Mouse (Mus musculus): ENCODE data around the gene Dedd2. TPM values are rescaled to one million over a fixed set of nuclear protein-coding genes. Genes with fewer than 3 reads are reported as not detected.

Gene Dedd2
- total and polyA plus RNA-seq, 3 experiments: 10.6 to 13.9 (median 11.7) TPM

GRCm38 (mm10) chr7:25247498-25247897, 27.1 kb upstream of the Dedd2 start:
- dilution Hi-C loops (cut with MboI; ENCODE audit: extremely low pct_ligation_motif_present, extremely low pct_unique_long_range_greater_than_20kb, low sequenced_read_pairs) (no loop called here), in situ Hi-C loops (cut with MboI; ENCODE audit: low pct_ligation_motif_present, low pct_unique_long_range_greater_than_20kb, low sequenced_read_pairs) (no loop called here)
- TF ChIP-seq NRF1 (IDR thresholded peaks at IDR 0.05; ENCODE audit: low read depth, low read length) (no peak), TCF12 (IDR thresholded peaks at IDR 0.05; ENCODE audit: low read depth, low read length) (no peak), MAX (IDR thresholded peaks at IDR 0.05; ENCODE audit: low read length) (no peak), JUND (conservative IDR thresholded peaks at IDR 0.05; ENCODE audit: low read depth, low read length) (no peak), ELF1 (IDR thresholded peaks at IDR 0.05; ENCODE audit: low read depth, low read length) (no peak), SIN3A (IDR thresholded peaks at IDR 0.05; ENCODE audit: low read length) (no peak), POLR2A (IDR thresholded peaks at IDR 0.05; ENCODE audit: low read depth, low read length) (no peak), ZNF384 (IDR thresholded peaks at IDR 0.05; ENCODE audit: low read depth, low read length) (no peak), KAT2A (IDR thresholded peaks at IDR 0.05; ENCODE audit: insufficient replicate concordance, low read length) (no peak)
- no peak overlapping the region for H3K27ac ChIP-seq (ENCODE audit: insufficient read depth, low read depth)
- no peak overlapping the region for H3K4me2 ChIP-seq (ENCODE audit: insufficient read depth, low read depth, poor library complexity, severe bottlenecking)
- peaks cover 5 to 31% of the 10 kb centered on the region in 2 experiments; a peak in 3 of 4 replicates for H3K4me1 ChIP-seq (ENCODE audit: control insufficient read depth in 1 of 2, insufficient read depth in 2 of 2)
- peaks cover 11 to 39% of the 10 kb centered on the region in 2 experiments for H3K36me3 ChIP-seq (replicated peaks in 1 of 2; ENCODE audit: control insufficient read depth in 1 of 2, insufficient read depth in 1 of 2, low read length in 1 of 2)
- DNase-seq (ENCODE audit: extremely low read depth): no peak
- no peaks in the 10 kb centered on the region for H3K9me3 ChIP-seq (replicated peaks; ENCODE audit: low read length)
- H3K79me2 ChIP-seq (replicated peaks; ENCODE audit: control insufficient read depth, extremely low read depth, insufficient read depth, poor library complexity, severe bottlenecking): peaks cover 17% of the 10 kb centered on the region
- H3K27me3 ChIP-seq (replicated peaks): no peaks in the 10 kb centered on the region
- no peak overlapping the region for H3K4me3 ChIP-seq (replicated peaks in 1 of 3; ENCODE audit: low read depth in 2 of 3, low read length in 2 of 3, poor library complexity in 1 of 3)
- H3K9ac ChIP-seq (ENCODE audit: insufficient read depth, low read depth): no peak overlapping the region

DNA sequence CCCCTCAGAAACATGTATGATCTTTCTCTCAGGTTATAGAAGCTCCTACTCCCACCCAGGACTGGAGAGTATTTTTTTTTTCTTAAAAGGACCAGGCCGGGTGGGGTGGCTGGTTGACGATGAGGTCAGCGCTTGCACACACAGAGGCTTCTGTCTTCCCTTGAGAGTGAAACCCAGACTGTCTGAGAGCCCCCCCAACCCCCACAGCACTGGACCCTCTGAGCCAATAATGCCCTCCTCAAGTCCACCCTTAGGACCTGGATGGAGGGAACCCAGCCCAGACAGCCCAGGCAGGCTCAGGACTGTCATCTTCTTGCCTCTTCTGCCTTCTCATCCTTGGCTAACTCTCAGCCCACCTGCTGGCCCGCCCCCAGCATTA, 26.3 kb upstream of the Dedd2 start:
- no peak overlapping the region for H3K9ac ChIP-seq (ENCODE audit: insufficient read depth, low read depth)

DNA sequence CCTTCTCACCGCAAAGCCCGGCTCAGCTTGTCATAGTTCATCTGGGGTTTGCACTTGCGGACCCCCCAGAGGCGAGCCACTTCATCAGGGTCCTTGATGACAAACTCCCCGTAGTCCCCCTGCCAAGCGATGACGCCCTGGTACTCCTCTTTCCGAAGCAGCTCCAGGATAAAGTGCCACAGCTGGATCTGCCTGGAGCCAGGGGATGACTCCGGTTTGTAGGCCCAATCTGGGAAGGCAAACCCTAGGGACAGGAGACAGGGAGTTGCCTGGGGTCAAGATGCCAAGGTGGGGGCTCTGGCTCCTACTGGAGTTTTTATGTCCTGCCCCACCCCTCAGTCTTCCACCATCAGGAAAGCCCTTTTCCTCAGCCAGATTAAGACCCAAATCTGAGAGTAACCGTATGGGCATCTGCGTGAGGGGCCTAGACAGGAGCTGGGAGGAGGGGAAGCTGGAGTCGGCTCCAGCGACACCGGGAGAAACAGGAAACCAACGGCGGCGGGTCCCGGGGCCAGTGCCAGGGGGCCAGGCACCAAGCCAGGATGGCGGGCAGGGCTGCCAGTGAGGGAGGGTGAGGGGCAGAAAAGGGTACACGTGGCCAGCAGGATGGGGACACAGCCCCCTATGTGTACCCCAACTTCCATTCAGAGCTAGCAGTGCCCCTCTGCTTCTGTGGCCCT, 25.8 kb upstream of the Dedd2 start:
- Histone ChIP-seq H3K27ac (ENCODE audit: insufficient read depth, low read depth) (no peak overlapping the region), H3K9me3 (replicated peaks; ENCODE audit: low read length) (no peaks in the 10 kb centered on the region), H3K9ac (ENCODE audit: insufficient read depth, low read depth) (no peak overlapping the region), H3K79me2 (replicated peaks; ENCODE audit: control insufficient read depth, extremely low read depth, insufficient read depth, poor library complexity, severe bottlenecking) (peaks cover 17% of the 10 kb centered on the region), H3K36me3 (replicated peaks in 1 of 2; ENCODE audit: control insufficient read depth in 1 of 2, insufficient read depth in 1 of 2, low read length in 1 of 2) (peaks cover 11 to 43% of the 10 kb centered on the region in 2 experiments), H3K4me3 (replicated peaks in 1 of 3; ENCODE audit: low read depth in 2 of 3, low read length in 2 of 3, poor library complexity in 1 of 3) (no peak overlapping the region), H3K27me3 (replicated peaks) (no peaks in the 10 kb centered on the region), H3K4me1 (ENCODE audit: control insufficient read depth in 1 of 2, insufficient read depth in 2 of 2) (peaks cover 5 to 29% of the 10 kb centered on the region in 2 experiments; a peak in 3 of 4 replicates), H3K4me2 (ENCODE audit: insufficient read depth, low read depth, poor library complexity, severe bottlenecking) (no peak overlapping the region)
- TF ChIP-seq ZKSCAN1 (IDR thresholded peaks at IDR 0.05; ENCODE audit: borderline replicate concordance, low read depth, low read length): no peak
- no peak for TF ChIP-seq TCF12 (IDR thresholded peaks at IDR 0.05; ENCODE audit: low read depth, low read length)
- no peak for TF ChIP-seq HCFC1 (IDR thresholded peaks at IDR 0.05; ENCODE audit: low read depth, low read length)
- no peak for TF ChIP-seq EP300 (IDR thresholded peaks at IDR 0.05; ENCODE audit: low read length)
- TF ChIP-seq IRF4 (IDR thresholded peaks at IDR 0.05; ENCODE audit: low read depth, low read length): no peak
- no peak for TF ChIP-seq ELF1 (IDR thresholded peaks at IDR 0.05; ENCODE audit: low read depth, low read length)
- no peak for TF ChIP-seq JUND (conservative IDR thresholded peaks at IDR 0.05; ENCODE audit: low read depth, low read length)
- TF ChIP-seq RCOR1 (conservative IDR thresholded peaks at IDR 0.05; ENCODE audit: low read depth, low read length): no peak
- TF ChIP-seq GABPA (IDR thresholded peaks at IDR 0.05; ENCODE audit: insufficient replicate concordance, low read depth, low read length): no peak
- no peak for TF ChIP-seq MYC (IDR thresholded peaks at IDR 0.05; ENCODE audit: low read depth, low read length)
- no peak for TF ChIP-seq JUN (IDR thresholded peaks at IDR 0.05; ENCODE audit: insufficient read depth, low read depth, low read length)
- no peak for TF ChIP-seq MXI1 (IDR thresholded peaks at IDR 0.05; ENCODE audit: low read depth, low read length)
- TF ChIP-seq ETS1 (conservative IDR thresholded peaks at IDR 0.05; ENCODE audit: low read depth, low read length): no peak
- no peak for TF ChIP-seq BHLHE40 (IDR thresholded peaks at IDR 0.05; ENCODE audit: low read depth, low read length)
- no peak for TF ChIP-seq MAX (IDR thresholded peaks at IDR 0.05; ENCODE audit: low read length)
- TF ChIP-seq TBP (conservative IDR thresholded peaks at IDR 0.05; ENCODE audit: low read depth, low read length): no peak
- TF ChIP-seq POLR2A (IDR thresholded peaks at IDR 0.05; ENCODE audit: low read depth, low read length): no peak
- no peak for TF ChIP-seq UBTF (IDR thresholded peaks at IDR 0.05; ENCODE audit: low read depth, low read length)
- no peak for DNase-seq (ENCODE audit: extremely low read depth)
- in situ Hi-C loops (cut with MboI; ENCODE audit: low pct_ligation_motif_present, low pct_unique_long_range_greater_than_20kb, low sequenced_read_pairs): no loop called here
- dilution Hi-C loops (cut with MboI; ENCODE audit: extremely low pct_ligation_motif_present, extremely low pct_unique_long_range_greater_than_20kb, low sequenced_read_pairs): no loop called here

More for the DNA sequence above, 26.3 kb upstream of the Dedd2 start:
- DNase-seq (ENCODE audit: extremely low read depth): no peak
- H3K4me3 ChIP-seq (replicated peaks in 1 of 3; ENCODE audit: low read depth in 2 of 3, low read length in 2 of 3, poor library complexity in 1 of 3): no peak overlapping the region
- dilution Hi-C loops (cut with MboI; ENCODE audit: extremely low pct_ligation_motif_present, extremely low pct_unique_long_range_greater_than_20kb, low sequenced_read_pairs): no loop called here
- in situ Hi-C loops (cut with MboI; ENCODE audit: low pct_ligation_motif_present, low pct_unique_long_range_greater_than_20kb, low sequenced_read_pairs): no loop called here
- H3K79me2 ChIP-seq (replicated peaks; ENCODE audit: control insufficient read depth, extremely low read depth, insufficient read depth, poor library complexity, severe bottlenecking): peaks cover 17% of the 10 kb centered on the region
- no peak overlapping the region for H3K4me2 ChIP-seq (ENCODE audit: insufficient read depth, low read depth, poor library complexity, severe bottlenecking)
- H3K36me3 ChIP-seq (replicated peaks in 1 of 2; ENCODE audit: control insufficient read depth in 1 of 2, insufficient read depth in 1 of 2, low read length in 1 of 2): peaks cover 11 to 42% of the 10 kb centered on the region in 2 experiments
- H3K4me1 ChIP-seq (ENCODE audit: control insufficient read depth in 1 of 2, insufficient read depth in 2 of 2): peaks cover 5 to 31% of the 10 kb centered on the region in 2 experiments; a peak in 3 of 4 replicates
- H3K9me3 ChIP-seq (replicated peaks; ENCODE audit: low read length): no peaks in the 10 kb centered on the region
- no peak overlapping the region for H3K27ac ChIP-seq (ENCODE audit: insufficient read depth, low read depth)
- H3K27me3 ChIP-seq (replicated peaks): no peaks in the 10 kb centered on the region
- no peak for TF ChIP-seq BHLHE40 (IDR thresholded peaks at IDR 0.05; ENCODE audit: low read depth, low read length)
